Mouse (Mus musculus) CH12.LX (cell line): ENCODE results near the gene Plcb3. TPM values are rescaled to one million over a fixed set of nuclear protein-coding genes. Genes with fewer than 3 reads are reported as not detected.

Experiments used
- DNase-seq: peaks from one replicate; pipeline ENCODE4 v3.0.0-alpha.2; 2013; ENCODE audit errors: extremely low read depth
- H3K27ac ChIP-seq: 2 replicates; pipeline ENCODE4 v1.5.1; 2012; ENCODE audit warnings: low read depth, mild to moderate bottlenecking, control low read depth, moderate library complexity; ENCODE audit not compliant: insufficient read depth
- H3K27me3 ChIP-seq: replicated peaks from 2 replicates; pipeline ENCODE3; 2012; ENCODE audit warnings: inconsistent platforms
- H3K36me3 ChIP-seq, 2 experiments: replicated peaks in 1 of 2; 2 replicates each; pipeline versions ENCODE3 to v1.6.1; 2012; ENCODE audit warnings: inconsistent platforms in 1 of 2, low read length in 1 of 2, mild to moderate bottlenecking in 1 of 2, mixed read lengths in 1 of 2, moderate library complexity in 1 of 2; ENCODE audit not compliant: control insufficient read depth in 1 of 2, insufficient read depth in 1 of 2
- H3K4me1 ChIP-seq, 2 experiments: 2 replicates each; pipeline ENCODE4 v1.6.1; 2012; ENCODE audit warnings: inconsistent platforms in 1 of 2, moderate library complexity in 1 of 2; ENCODE audit not compliant: insufficient read depth in 2 of 2, control insufficient read depth in 1 of 2
- H3K4me2 ChIP-seq: 2 replicates; pipeline ENCODE4 v1.6.1; 2012; ENCODE audit warnings: low read depth, mild to moderate bottlenecking, control low read depth; ENCODE audit not compliant: poor library complexity, insufficient read depth, severe bottlenecking
- H3K4me3 ChIP-seq, 3 experiments: fragments of 150-350 bp in 1 of 3; sonication (generic) in 1 of 3; replicated peaks in 1 of 3; 2 replicates each; pipeline versions ENCODE3 to v1.5.1; 2011 to 2012; ENCODE audit warnings: low read depth in 2 of 3, low read length in 2 of 3, mild to moderate bottlenecking in 2 of 3, moderate library complexity in 2 of 3, control low read depth in 1 of 3, improper control_type of control experiment in 1 of 3, inconsistent platforms in 1 of 3, mixed read lengths in 1 of 3; ENCODE audit not compliant: poor library complexity in 1 of 3
- H3K79me2 ChIP-seq: replicated peaks from 2 replicates; pipeline ENCODE4 v1.6.1; 2012; ENCODE audit warnings: mild to moderate bottlenecking, moderate library complexity; ENCODE audit not compliant: control insufficient read depth, poor library complexity, insufficient read depth, severe bottlenecking; ENCODE audit errors: extremely low read depth
- H3K9ac ChIP-seq: 2 replicates; pipeline ENCODE4 v1.6.1; 2012; ENCODE audit warnings: low read depth, mild to moderate bottlenecking, control low read depth, moderate library complexity; ENCODE audit not compliant: insufficient read depth
- H3K9me3 ChIP-seq: replicated peaks from 2 replicates; pipeline ENCODE3; 2012; ENCODE audit warnings: low read length, inconsistent platforms, mixed read lengths
- CHD1 ChIP-seq: IDR thresholded peaks from 2 replicates; pipeline ENCODE4 v1.6.1; 2012; ENCODE audit warnings: low read depth, low read length, improper control_type of control experiment, inconsistent platforms
- CTCF ChIP-seq, 2 experiments: IDR thresholded peaks in 1 of 2; conservative IDR thresholded peaks in 1 of 2; 2 replicates each; pipeline ENCODE4 v1.5.1; 2011 to 2012; ENCODE audit warnings: low read depth in 2 of 2, low read length in 2 of 2, improper control_type of control experiment in 1 of 2, inconsistent platforms in 1 of 2, mild to moderate bottlenecking in 1 of 2, moderate library complexity in 1 of 2
- E2F4 ChIP-seq: IDR thresholded peaks from 2 replicates; pipeline ENCODE4 v1.6.1; 2011; ENCODE audit warnings: low read depth, low read length, improper control_type of control experiment; ENCODE audit not compliant: insufficient replicate concordance
- GABPA ChIP-seq: IDR thresholded peaks from 2 replicates; pipeline ENCODE4 v1.6.1; 2012; ENCODE audit warnings: low read depth, low read length, improper control_type of control experiment, inconsistent platforms; ENCODE audit not compliant: insufficient replicate concordance
- IRF4 ChIP-seq: IDR thresholded peaks from 2 replicates; pipeline ENCODE4 v1.6.1; 2014; ENCODE audit warnings: low read depth, mild to moderate bottlenecking, inconsistent platforms, low read length, improper control_type of control experiment
- JUN ChIP-seq: IDR thresholded peaks from 2 replicates; pipeline ENCODE4 v1.6.1; 2011; ENCODE audit warnings: low read depth, mild to moderate bottlenecking, low read length, improper control_type of control experiment, moderate library complexity; ENCODE audit not compliant: insufficient read depth
- KAT2A ChIP-seq: IDR thresholded peaks from 2 replicates; pipeline ENCODE4 v1.6.1; 2012; ENCODE audit warnings: low read length, improper control_type of control experiment, inconsistent platforms; ENCODE audit not compliant: insufficient replicate concordance
- MAX ChIP-seq: IDR thresholded peaks from 2 replicates; pipeline ENCODE4 v1.6.1; 2011; ENCODE audit warnings: low read length, improper control_type of control experiment
- MAZ ChIP-seq: IDR thresholded peaks from 2 replicates; pipeline ENCODE4 v1.6.1; 2012; ENCODE audit warnings: low read depth, mild to moderate bottlenecking, inconsistent platforms, low read length, improper control_type of control experiment, moderate library complexity
- MEF2A ChIP-seq: IDR thresholded peaks from 2 replicates; pipeline ENCODE4 v1.6.1; 2014; ENCODE audit warnings: low read depth, mild to moderate bottlenecking, inconsistent platforms, low read length, improper control_type of control experiment, borderline replicate concordance
- MYC ChIP-seq: IDR thresholded peaks from 2 replicates; pipeline ENCODE4 v1.6.1; 2011; ENCODE audit warnings: low read depth, mild to moderate bottlenecking, improper control_type of control experiment, low read length
- NRF1 ChIP-seq: IDR thresholded peaks from 2 replicates; pipeline ENCODE4 v1.6.1; 2014; ENCODE audit warnings: low read depth, mild to moderate bottlenecking, inconsistent platforms, low read length, improper control_type of control experiment, moderate library complexity
- PAX5 ChIP-seq: IDR thresholded peaks from 2 replicates; pipeline ENCODE4 v1.6.1; 2012; ENCODE audit warnings: low read length, inconsistent platforms, mixed read lengths
- POLR2AphosphoS2 ChIP-seq: IDR thresholded peaks from 2 replicates; pipeline ENCODE4 v1.6.1; 2011; ENCODE audit warnings: low read depth, low read length, improper control_type of control experiment
- RAD21 ChIP-seq: IDR thresholded peaks from 2 replicates; pipeline ENCODE4 v1.6.1; 2011; ENCODE audit warnings: low read depth, mild to moderate bottlenecking, low read length, improper control_type of control experiment, moderate library complexity
- SIN3A ChIP-seq: IDR thresholded peaks from 2 replicates; pipeline ENCODE4 v1.6.1; 2012; ENCODE audit warnings: low read length, improper control_type of control experiment, inconsistent platforms
- SMC3 ChIP-seq: IDR thresholded peaks from 2 replicates; pipeline ENCODE4 v1.6.1; 2011; ENCODE audit warnings: low read depth, low read length, improper control_type of control experiment
- TBP ChIP-seq: conservative IDR thresholded peaks from 2 replicates; pipeline ENCODE4 v1.6.1; 2011; ENCODE audit warnings: low read depth, low read length, improper control_type of control experiment
- UBTF ChIP-seq: IDR thresholded peaks from 2 replicates; pipeline ENCODE4 v1.6.1; 2012; ENCODE audit warnings: low read depth, mild to moderate bottlenecking, inconsistent platforms, low read length, improper control_type of control experiment, moderate library complexity
- USF1 ChIP-seq: IDR thresholded peaks from 2 replicates; pipeline ENCODE4 v1.6.1; 2014; ENCODE audit warnings: low read depth, mild to moderate bottlenecking, inconsistent platforms, low read length, improper control_type of control experiment
- USF2 ChIP-seq: conservative IDR thresholded peaks from 2 replicates; pipeline ENCODE4 v1.6.1; 2011; ENCODE audit warnings: low read depth, low read length, improper control_type of control experiment
- ZC3H11A ChIP-seq: IDR thresholded peaks from 2 replicates; pipeline ENCODE4 v1.6.1; 2012; ENCODE audit warnings: low read depth, mild to moderate bottlenecking, inconsistent platforms, low read length, improper control_type of control experiment
- ZKSCAN1 ChIP-seq: IDR thresholded peaks from 2 replicates; pipeline ENCODE4 v1.6.1; 2012; ENCODE audit warnings: low read depth, inconsistent platforms, low read length, improper control_type of control experiment, borderline replicate concordance
- ZMIZ1 ChIP-seq: IDR thresholded peaks from 2 replicates; pipeline ENCODE4 v1.6.1; 2012; ENCODE audit warnings: low read depth, mild to moderate bottlenecking, inconsistent platforms, low read length, improper control_type of control experiment
- ZNF384 ChIP-seq: IDR thresholded peaks from 2 replicates; pipeline ENCODE4 v1.6.1; 2012; ENCODE audit warnings: low read depth, low read length, improper control_type of control experiment, inconsistent platforms
- dilution Hi-C: fragments of 300-500 bp; cut with MboI; formaldehyde crosslinking; loops from 2 replicates; pipeline ENCODE4 v1.14.3; 2020; ENCODE audit warnings: low sequenced_read_pairs; ENCODE audit not compliant: extremely low pct_unique_long_range_greater_than_20kb, extremely low pct_ligation_motif_present
- in situ Hi-C: fragments of 300-500 bp; cut with MboI; formaldehyde crosslinking; loops from 3 replicates; pipeline ENCODE4 v1.14.3; 2019; ENCODE audit warnings: low sequenced_read_pairs, low pct_ligation_motif_present, low pct_unique_long_range_greater_than_20kb, mixed read lengths
- polyA plus RNA-seq: library from polyadenylated mRNA; unstranded; fragments of >175 nt; gene quantifications from 2 replicates; pipeline ENCODE4 v1.2.1, GENCODE M21; 2012; ENCODE audit warnings: low read depth; ENCODE audit not compliant: insufficient read length
- total RNA-seq, 2 experiments: library from RNA; depleted of rRNA; stranded (reverse); fragments of 300-350 nt in 1 of 2; fragments of >200 nt in 1 of 2; gene quantifications; 2 replicates each; pipeline ENCODE4 v1.2.3; 2012 to 2014

Gene Plcb3
- total and polyA plus RNA-seq, 3 experiments = 4.1 to 8.2 (median 7.5) TPM

GRCm38 (mm10) chr19:6975537-6976521 is at the start of gene Plcb3 (continued):
- no peak for TF ChIP-seq GABPA
- TF ChIP-seq, all 38 proteins: peak for 12

GRCm38 (mm10) chr19:7020224-7020641 is 44.0 kb upstream of the Plcb3 start:
- dilution Hi-C loops = no loop called here
- Histone ChIP-seq H3K9ac (peak overlapping the region; percentile 28; the same call in 1 of the 2 replicates), H3K27me3 (no peaks in the 10 kb centered on the region), H3K79me2 (peaks cover 3% of the 10 kb centered on the region; the same call in 1 of the 2 replicates), H3K4me3 (no peak overlapping the region), H3K4me1 (peaks cover 13 to 34% of the 10 kb centered on the region in 2 experiments), H3K9me3 (no peaks in the 10 kb centered on the region), H3K27ac (peak overlapping the region; percentile 54)
- peak; percentile 75 for DNase-seq
- no peak for TF ChIP-seq ZNF384
- peak; percentile 82 for TF ChIP-seq SMC3
- 0 out of 2 replicates have a peak, but pooled peaks have one; percentile 12 for TF ChIP-seq IRF4
- no peak for TF ChIP-seq PAX5
- TF ChIP-seq ZMIZ1 = 0 out of 2 replicates have a peak, but pooled peaks have one; percentile 6
- TF ChIP-seq MYC = no peak
- TF ChIP-seq ZKSCAN1 = no peak
- 0 out of 2 replicates have a peak, but pooled peaks have one; percentile 54 for TF ChIP-seq POLR2AphosphoS2
- peak; percentile 54 to 91 for TF ChIP-seq CTCF (conservative IDR thresholded peaks at IDR 0.05 in 1 of 2, IDR thresholded peaks at IDR 0.05 in 1 of 2; ENCODE audit: low read depth in 2 of 2, low read length in 2 of 2)
- peak; percentile 87 for TF ChIP-seq RAD21
- TF ChIP-seq MAZ = no peak
- TF ChIP-seq, all 38 proteins: peak for 6
- in situ Hi-C loops = loop anchor here (5.0 kb wide), 1 partner anchor 83 kb away; no protein-coding TSS in a partner anchor
- Histone ChIP-seq H3K36me3 (peaks cover 43 to 70% of the 10 kb centered on the region in 2 experiments), H3K4me2 (peak overlapping the region; percentile 82; the same call in 1 of the 2 replicates)

- no peaks in the 10 kb centered on the region for H3K27me3 ChIP-seq
- peak within 1 kb of the TSS; percentile 86 for H3K27ac ChIP-seq
- in situ Hi-C loops (no loop called here), dilution Hi-C loops (no loop called here)
- peaks cover 3% of the 10 kb centered on the region; the same call in 1 of the 2 replicates for H3K79me2 ChIP-seq
- H3K36me3 ChIP-seq = peaks cover 41 to 68% of the 10 kb centered on the region in 2 experiments
- H3K9ac ChIP-seq = peak within 1 kb of the TSS; percentile 65
- H3K4me1 ChIP-seq = peaks cover 13 to 27% of the 10 kb centered on the region in 2 experiments
- H3K4me3 ChIP-seq = peak within 1 kb of the TSS; percentile 69 to 84 (median 76)
- peak within 1 kb of the TSS; percentile 82 for H3K4me2 ChIP-seq
- H3K9me3 ChIP-seq = no peaks in the 10 kb centered on the region
- DNase-seq = peak; percentile 77
- peak; percentile 52; the same call in 1 of the 2 replicates for TF ChIP-seq TBP
- TF ChIP-seq CTCF (conservative IDR thresholded peaks at IDR 0.05 in 1 of 2, IDR thresholded peaks at IDR 0.05 in 1 of 2; ENCODE audit: low read depth in 2 of 2, low read length in 2 of 2) = no peak
- TF ChIP-seq SIN3A = peak; percentile 52
- no peak for TF ChIP-seq USF2
- peak; percentile 28; the same call in 1 of the 2 replicates for TF ChIP-seq MYC
- no peak for TF ChIP-seq ZC3H11A
- TF ChIP-seq KAT2A = no peak
- no peak for TF ChIP-seq MEF2A
- no peak for TF ChIP-seq UBTF
- no peak for TF ChIP-seq MAX
- no peak for TF ChIP-seq MAZ
- TF ChIP-seq CHD1 = no peak
- TF ChIP-seq IRF4 = no peak
- TF ChIP-seq POLR2AphosphoS2 = peak; percentile 54; the same call in 1 of the 2 replicates
- no peak for TF ChIP-seq JUN
- no peak for TF ChIP-seq RAD21
- no peak for TF ChIP-seq NRF1
- TF ChIP-seq USF1 = no peak
- no peak for TF ChIP-seq ZNF384
- no peak for TF ChIP-seq E2F4
Measured at GRCm38 (mm10) chr19:7019191-7019590, 42.9 kb upstream of the Plcb3 start, which contains the start of gene Fermt3. Gene Fermt3 (minus strand): TSS chr19:7019469.
